Mouse (Mus musculus): ENCODE measurements at regions not wholly inside any gene's neighbourhood (a gene's known extent, or its start where the extent isn't known, plus 50 kb on each side); places are given as distances from the start of the nearest gene placed in this dataset.
A peak's percentile ranks its signal among the peaks of the same experiment; 100 is the strongest.

GRCm38 (mm10) chr11:44285961-44286360, 113.9 kb upstream of the Il12b start:
- DNase-seq: no peak
- TF ChIP-seq CTCF (IDR thresholded peaks at IDR 0.05; ENCODE audit: borderline replicate concordance, insufficient read depth, low read depth, low read length) (no peak), POLR2A (IDR thresholded peaks at IDR 0.05; ENCODE audit: borderline replicate concordance, insufficient read depth, low read length) (no peak)
- WGBS: 75% methylated on average over 2 of the region's 2 CpGs
- Histone ChIP-seq H3K27me3 (ENCODE audit: control insufficient read depth, insufficient read depth, low read length) (no peaks in the 10 kb centered on the region), H3K4me3 (replicated peaks; ENCODE audit: insufficient read depth, low read depth, low read length) (no peak overlapping the region), H3K27ac (ENCODE audit: insufficient read depth, low read length) (no peak overlapping the region), H3K4me1 (ENCODE audit: control insufficient read depth, insufficient read depth, low read length) (peaks cover 3% of the 10 kb centered on the region)

GRCm38 (mm10) chr11:44288825-44289224, 111.0 kb upstream of the Il12b start:
- TF ChIP-seq CTCF (IDR thresholded peaks at IDR 0.05; ENCODE audit: borderline replicate concordance, insufficient read depth, low read depth, low read length) (no peak), POLR2A (IDR thresholded peaks at IDR 0.05; ENCODE audit: borderline replicate concordance, insufficient read depth, low read length) (no peak)

GRCm38 (mm10) chr11:44303786-44304185, 96.1 kb upstream of the Il12b start:
- WGBS: 87% methylated on average over 8 of the region's 8 CpGs
- DNase-seq: no peak
- Histone ChIP-seq H3K4me3 (replicated peaks; ENCODE audit: insufficient read depth, low read depth, low read length) (no peak overlapping the region), H3K4me1 (ENCODE audit: control insufficient read depth, insufficient read depth, low read length) (no peaks in the 10 kb centered on the region), H3K27ac (ENCODE audit: insufficient read depth, low read length) (no peak overlapping the region), H3K27me3 (ENCODE audit: control insufficient read depth, insufficient read depth, low read length) (no peaks in the 10 kb centered on the region; the same call in 1 of the 2 replicates)
- TF ChIP-seq CTCF (IDR thresholded peaks at IDR 0.05; ENCODE audit: borderline replicate concordance, insufficient read depth, low read depth, low read length): no peak
- no peak for TF ChIP-seq POLR2A (IDR thresholded peaks at IDR 0.05; ENCODE audit: borderline replicate concordance, insufficient read depth, low read length)

More at GRCm38 (mm10) chr11:44288825-44289224, 111.0 kb upstream of the Il12b start:
- peaks cover 3% of the 10 kb centered on the region for H3K4me1 ChIP-seq (ENCODE audit: control insufficient read depth, insufficient read depth, low read length)
- H3K27me3 ChIP-seq (ENCODE audit: control insufficient read depth, insufficient read depth, low read length): no peaks in the 10 kb centered on the region
- WGBS: 5% methylated on average over 1 of the region's 1 CpGs
- DNase-seq: peak; percentile 63 to 83
- no peak overlapping the region for H3K4me3 ChIP-seq (replicated peaks; ENCODE audit: insufficient read depth, low read depth, low read length)
- no peak overlapping the region for H3K27ac ChIP-seq (ENCODE audit: insufficient read depth, low read length)

GRCm38 (mm10) chr11:44316061-44316460, 83.8 kb upstream of the Il12b start:
- DNase-seq: no peak
- 44% methylated on average over 8 of the region's 8 CpGs for WGBS
- Histone ChIP-seq H3K4me3 (replicated peaks; ENCODE audit: insufficient read depth, low read depth, low read length) (no peak overlapping the region), H3K27me3 (ENCODE audit: control insufficient read depth, insufficient read depth, low read length) (no peaks in the 10 kb centered on the region; the same call in 1 of the 2 replicates), H3K4me1 (ENCODE audit: control insufficient read depth, insufficient read depth, low read length) (no peaks in the 10 kb centered on the region), H3K27ac (ENCODE audit: insufficient read depth, low read length) (no peak overlapping the region)
- TF ChIP-seq CTCF (IDR thresholded peaks at IDR 0.05; ENCODE audit: borderline replicate concordance, insufficient read depth, low read depth, low read length): no peak
- no peak for TF ChIP-seq POLR2A (IDR thresholded peaks at IDR 0.05; ENCODE audit: borderline replicate concordance, insufficient read depth, low read length)

DNA sequence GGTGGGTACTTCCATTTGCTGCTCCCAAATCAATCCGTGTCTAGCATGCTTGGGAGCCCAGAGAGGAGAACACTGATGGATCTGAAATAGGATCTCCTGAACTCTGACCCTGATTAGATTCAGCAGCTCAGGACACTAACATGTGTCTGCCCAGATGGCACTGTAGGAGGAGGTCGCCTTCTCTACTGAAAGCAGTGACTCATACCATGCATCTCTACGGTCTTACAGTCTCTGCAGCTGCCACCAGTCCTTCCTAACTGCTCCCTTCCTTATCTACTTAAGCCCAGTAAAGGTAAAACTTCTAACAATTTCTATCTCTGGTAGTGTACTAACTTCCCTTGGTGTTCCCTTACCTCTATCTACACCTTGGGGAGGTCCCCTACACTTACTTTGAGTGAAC, 80.7 kb upstream of the Il12b start:
- DNase-seq: no peak
- Histone ChIP-seq H3K27me3 (ENCODE audit: control insufficient read depth, insufficient read depth, low read length) (no peaks in the 10 kb centered on the region; the same call in 1 of the 2 replicates), H3K27ac (ENCODE audit: insufficient read depth, low read length) (no peak overlapping the region), H3K4me1 (ENCODE audit: control insufficient read depth, insufficient read depth, low read length) (no peaks in the 10 kb centered on the region), H3K4me3 (replicated peaks; ENCODE audit: insufficient read depth, low read depth, low read length) (no peak overlapping the region)
- 86% methylated on average over 3 of the region's 3 CpGs for WGBS
- TF ChIP-seq POLR2A (IDR thresholded peaks at IDR 0.05; ENCODE audit: borderline replicate concordance, insufficient read depth, low read length) (no peak), CTCF (IDR thresholded peaks at IDR 0.05; ENCODE audit: borderline replicate concordance, insufficient read depth, low read depth, low read length) (no peak)

GRCm38 (mm10) chr11:44323314-44323713, 76.5 kb upstream of the Il12b start:
- H3K27ac ChIP-seq (ENCODE audit: insufficient read depth, low read length): no peak overlapping the region
- DNase-seq: no peak
- WGBS: 47% methylated on average over 2 of the region's 2 CpGs
- H3K4me3 ChIP-seq (replicated peaks; ENCODE audit: insufficient read depth, low read depth, low read length): no peak overlapping the region
- TF ChIP-seq CTCF (IDR thresholded peaks at IDR 0.05; ENCODE audit: borderline replicate concordance, insufficient read depth, low read depth, low read length) (no peak), POLR2A (IDR thresholded peaks at IDR 0.05; ENCODE audit: borderline replicate concordance, insufficient read depth, low read length) (no peak)
- H3K27me3 ChIP-seq (ENCODE audit: control insufficient read depth, insufficient read depth, low read length): no peaks in the 10 kb centered on the region
- H3K4me1 ChIP-seq (ENCODE audit: control insufficient read depth, insufficient read depth, low read length): no peaks in the 10 kb centered on the region

GRCm38 (mm10) chr11:44325066-44325465, 74.8 kb upstream of the Il12b start:
- WGBS: 93% methylated on average over 4 of the region's 4 CpGs
- no peak overlapping the region for H3K27ac ChIP-seq (ENCODE audit: insufficient read depth, low read length)
- no peak for DNase-seq
- H3K27me3 ChIP-seq (ENCODE audit: control insufficient read depth, insufficient read depth, low read length): no peaks in the 10 kb centered on the region
- TF ChIP-seq POLR2A (IDR thresholded peaks at IDR 0.05; ENCODE audit: borderline replicate concordance, insufficient read depth, low read length): no peak
- no peak for TF ChIP-seq CTCF (IDR thresholded peaks at IDR 0.05; ENCODE audit: borderline replicate concordance, insufficient read depth, low read depth, low read length)
- no peak overlapping the region for H3K4me3 ChIP-seq (replicated peaks; ENCODE audit: insufficient read depth, low read depth, low read length)
- no peaks in the 10 kb centered on the region for H3K4me1 ChIP-seq (ENCODE audit: control insufficient read depth, insufficient read depth, low read length)

DNA sequence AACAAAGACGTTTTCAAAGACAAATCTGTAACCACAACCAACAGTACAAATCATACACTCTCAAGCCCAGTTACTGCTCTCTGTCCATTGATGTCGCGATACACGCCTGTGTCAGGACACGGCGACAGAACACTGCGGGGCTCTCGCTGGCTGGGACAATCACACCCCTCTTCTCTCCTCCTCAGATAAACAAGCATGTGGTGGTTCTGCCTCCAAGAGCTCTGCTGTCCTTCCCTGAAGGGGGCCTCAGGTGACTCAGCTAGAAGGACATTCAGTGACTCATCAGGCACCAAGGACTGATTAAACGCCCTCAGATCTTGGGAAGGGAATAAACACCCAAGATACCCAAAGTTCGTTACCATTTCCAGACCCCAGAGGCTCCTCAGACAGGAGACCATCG, 74.3 kb upstream of the Il12b start:
- TF ChIP-seq POLR2A (IDR thresholded peaks at IDR 0.05; ENCODE audit: borderline replicate concordance, insufficient read depth, low read length) (no peak), CTCF (IDR thresholded peaks at IDR 0.05; ENCODE audit: borderline replicate concordance, insufficient read depth, low read depth, low read length) (no peak)
- 87% methylated on average over 11 of the region's 11 CpGs for WGBS
- no peaks in the 10 kb centered on the region for H3K27me3 ChIP-seq (ENCODE audit: control insufficient read depth, insufficient read depth, low read length)
- DNase-seq: no peak
- H3K4me1 ChIP-seq (ENCODE audit: control insufficient read depth, insufficient read depth, low read length): no peaks in the 10 kb centered on the region
- no peak overlapping the region for H3K4me3 ChIP-seq (replicated peaks; ENCODE audit: insufficient read depth, low read depth, low read length)
- no peak overlapping the region for H3K27ac ChIP-seq (ENCODE audit: insufficient read depth, low read length)
